14 mouse cellular contexts compared by ENCODE assay signal in the genomic region with DNA sequence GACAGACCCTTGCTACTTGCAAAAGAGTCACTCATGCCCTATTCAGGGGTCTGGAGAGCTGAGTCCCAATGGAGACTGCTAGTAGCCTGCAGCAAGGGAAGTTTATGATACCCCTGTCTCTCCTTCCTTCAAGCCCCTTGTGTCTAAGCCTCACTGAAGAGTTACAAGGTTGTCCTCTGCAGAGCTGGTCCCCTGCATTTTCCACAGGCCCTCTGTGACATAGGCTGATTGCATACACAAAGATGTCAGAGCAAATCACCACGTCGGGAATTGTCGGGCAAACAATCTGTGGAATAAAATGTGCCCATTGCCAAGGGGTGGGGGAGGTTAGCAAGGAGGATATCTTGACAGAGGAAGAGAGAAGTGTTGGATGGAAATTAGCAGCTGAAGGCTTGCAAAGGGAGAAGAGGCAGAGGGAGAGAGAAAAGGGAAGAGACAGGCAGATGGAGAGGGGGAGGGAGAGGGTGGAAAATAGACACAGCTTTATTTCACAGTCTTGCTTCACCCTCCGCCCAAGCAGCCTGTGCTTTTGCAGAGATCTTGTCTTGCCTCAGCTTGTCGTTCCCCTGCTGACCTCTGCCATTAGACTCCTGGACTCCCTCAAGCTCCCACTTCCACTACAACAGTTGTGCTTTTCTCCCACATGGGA.
A peak's percentile ranks its signal among the peaks of the same experiment; 100 is the strongest.
DNase-seq lines count a peak whose midpoint lies in the region; TF ChIP-seq lines count a peak whose summit lies in the region.
"Had no signal": no experiment of that assay in that cellular context is flagged by ENCODE, and none has a peak within 500 bp of the region (broad histone marks: within the 10 kb centered on the region; RNA-seq: fewer than 3 reads in every experiment).

No protein-coding gene starts in this region.

- intact Hi-C loops in left cerebral cortex, adult 2 months (cut with DNase I), result loop anchor here (1.0 to 5.0 kb wide), 3 partner anchors 50 to 124 kb away; no protein-coding TSS in a partner anchor

- no peak overlapping the region for H3K4me3 ChIP-seq in left cerebral cortex, adult 2 months
- H3K4me3 ChIP-seq: hindbrain, embryonic 15.5 days; limb, embryonic 13.5 days; midbrain, embryonic 13.5 days had no signal

- TF ChIP-seq CTCF in left cerebral cortex, adult 2 months (IDR thresholded peaks at IDR 0.05), result no peak

- DNase-seq in cerebellum, postnatal 36 days, result peak; percentile 11 to 14
- no peak for DNase-seq in cerebellum, adult 8-10 months
- peak; percentile 40 for DNase-seq in lung, postnatal 10 days
- no peak for DNase-seq in lung, adult 18-20 months
- DNase-seq in left cerebral cortex, adult 2 months (ENCODE audit: extremely low spot score in 1 of 2, low spot score in 2 of 2), result peak; percentile 44 to 52
- DNase-seq in telencephalon, adult 2 months (ENCODE audit: low read depth, low spot score), result peak; percentile 94
- DNase-seq in urinary bladder, adult 2 months (ENCODE audit: low spot score), result no peak
- no peak for DNase-seq in spleen, adult 12 weeks (ENCODE audit: low spot score)
- DNase-seq: adrenal gland, postnatal 36 days; embryo, embryonic 11 days; gastrocnemius, postnatal 25 days had no signal

- peak overlapping the region; percentile 71 for H3K27ac ChIP-seq in left cerebral cortex, adult 2 months
- H3K27ac ChIP-seq: hindbrain, embryonic 15.5 days; limb, embryonic 13.5 days; midbrain, embryonic 13.5 days had no signal

Comparison
In these comparisons a context has a peak if more than half of its experiments do, and no peak if none do; other contexts are left out.
1. DNase-seq: peak in cerebellum, postnatal 36 days (2 of 2), lung, postnatal 10 days (single experiment), left cerebral cortex, adult 2 months (2 of 2) and telencephalon, adult 2 months (single experiment); none in cerebellum, adult 8-10 months (single experiment), lung, adult 18-20 months (0 of 2), urinary bladder, adult 2 months (single experiment) and spleen, adult 12 weeks (single experiment).